Mouse (Mus musculus) embryo, embryonic 11.5 days (tissue): ENCODE measurements at regions not wholly inside any gene's neighbourhood (a gene's known extent, or its start where the extent isn't known, plus 50 kb on each side); places are given as distances from the start of the nearest gene placed in this dataset.
"Not testable (repeated sequence)": the region's sequence is repeated elsewhere in the genome, so short reads cannot be mapped to it uniquely, and the experiment has no call there.

Experiments used
- DNase-seq: peaks from one replicate; pipeline ENCODE4 v3.0.0-alpha.2; 2012; ENCODE audit warnings: low read depth, low spot score

DNA sequence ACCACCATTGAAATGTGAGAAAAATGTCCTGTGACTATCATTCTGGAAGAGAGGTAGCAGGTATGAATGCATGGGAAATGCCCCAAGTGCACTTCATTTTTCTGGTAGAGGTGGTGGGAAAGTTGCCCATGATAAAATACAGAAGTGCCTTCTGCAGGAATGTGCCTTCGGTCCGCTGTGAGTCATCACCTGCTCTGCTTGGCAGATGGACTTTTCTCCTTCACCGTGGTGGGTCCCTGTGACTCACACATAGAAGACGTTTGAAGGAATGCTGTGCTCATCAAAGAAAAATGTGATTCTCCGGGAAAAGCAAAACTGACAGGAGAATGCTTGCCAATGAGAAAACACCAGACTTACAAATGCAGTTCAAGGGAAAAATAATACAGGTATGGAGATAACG lies 126.8 kb downstream of the Tnfsf18 start:
- no peak for DNase-seq

DNA sequence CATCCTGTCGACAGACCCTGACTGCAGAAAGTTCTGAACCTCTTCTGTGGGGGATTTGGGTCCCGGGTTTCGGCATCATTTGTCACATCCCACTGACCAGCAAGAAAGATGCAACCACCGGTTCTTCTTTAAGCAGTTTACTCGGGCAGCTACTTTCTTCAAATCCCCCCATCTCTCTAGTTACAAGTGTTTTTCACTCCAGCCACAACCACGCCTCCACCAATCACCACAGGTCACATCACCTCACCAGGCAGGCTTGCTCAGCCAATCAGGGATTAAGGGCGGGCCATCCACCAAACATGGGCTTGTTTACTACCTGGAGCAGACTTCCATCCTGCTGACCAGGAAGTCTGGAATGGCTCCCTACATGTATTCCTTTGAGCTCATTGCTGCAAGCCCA lies 119.6 kb downstream of the Tnfsf18 start:
- not testable (repeated sequence) for DNase-seq

DNA sequence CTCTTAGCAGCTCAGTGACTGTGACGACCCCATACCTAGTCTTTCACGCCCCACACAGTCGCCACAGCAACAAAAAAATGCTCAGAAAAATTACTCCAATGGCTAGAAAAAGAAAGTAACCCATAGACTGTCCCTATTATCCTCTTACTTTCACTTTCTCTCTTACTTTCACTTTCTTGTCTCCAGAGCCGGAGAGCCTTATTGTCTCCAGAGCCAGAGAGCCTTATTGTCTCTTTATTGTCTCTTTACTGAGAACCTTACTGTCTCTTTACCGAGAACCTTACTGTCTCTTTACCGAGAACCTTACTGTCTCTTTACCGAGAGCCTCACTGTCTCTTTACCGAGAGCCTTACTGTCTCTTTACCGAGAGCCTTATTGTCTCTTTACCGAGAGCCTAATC lies 119.2 kb downstream of the Tnfsf18 start:
- not testable (repeated sequence) for DNase-seq

DNA sequence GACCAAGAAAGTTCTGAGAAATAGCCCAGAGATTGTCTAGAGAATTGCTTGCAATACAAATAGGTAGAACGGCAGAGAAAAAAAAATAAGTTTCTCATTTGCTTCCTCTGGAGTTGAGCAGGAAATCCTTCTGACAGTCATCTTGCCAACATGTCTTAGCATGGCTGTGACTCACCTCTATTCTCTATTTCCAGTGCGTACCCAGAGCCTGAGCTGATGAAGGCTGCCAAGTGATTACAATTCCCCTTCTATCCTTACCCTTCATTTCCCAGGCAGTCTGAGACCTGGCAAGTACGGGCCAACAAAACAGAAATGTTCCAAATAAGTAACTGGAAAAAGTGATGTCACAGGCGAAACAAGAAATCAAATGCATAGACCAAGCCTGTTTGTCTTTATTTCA lies 113.0 kb downstream of the Tnfsf18 start:
- DNase-seq, result no peak

DNA sequence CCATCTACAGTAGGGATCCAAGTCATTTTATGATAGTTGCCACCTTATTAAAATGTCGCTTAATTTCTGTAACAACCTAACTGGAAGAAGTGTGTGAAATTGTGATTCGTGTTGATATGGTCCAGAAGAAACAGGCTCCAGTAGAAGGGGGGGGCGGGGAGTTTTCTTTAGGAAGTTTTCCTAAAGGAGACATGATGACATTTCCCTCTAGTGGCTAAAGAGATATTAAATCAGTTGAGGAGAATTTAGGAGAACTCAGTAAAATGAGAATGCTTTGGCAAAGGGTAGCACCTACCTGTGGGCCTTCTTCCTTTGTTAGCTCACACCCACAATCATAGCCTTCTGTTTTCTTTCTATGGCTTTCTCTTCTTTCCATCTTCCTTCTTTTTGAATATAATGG lies 107.7 kb downstream of the Tnfsf18 start:
- no peak for DNase-seq

DNA sequence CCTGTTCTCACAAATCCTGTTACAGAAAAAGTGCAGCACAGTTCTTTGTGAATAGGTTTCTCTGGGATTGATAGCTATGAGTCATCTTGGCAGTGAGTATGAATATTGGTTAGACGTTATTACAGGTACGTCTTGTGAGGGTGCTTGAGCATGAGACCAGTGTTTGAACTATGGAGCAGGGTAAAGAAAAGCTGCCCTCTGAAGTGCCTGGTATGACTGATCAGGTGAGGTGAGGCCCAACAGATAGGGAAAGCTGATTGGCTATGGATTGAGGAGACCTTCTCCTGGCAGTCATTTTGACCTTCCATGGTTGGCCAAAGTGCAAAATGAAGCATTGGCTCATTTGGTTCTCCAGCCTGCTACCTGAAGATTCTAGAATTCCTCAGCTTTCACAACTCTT lies 106.7 kb downstream of the Tnfsf18 start:
- no peak for DNase-seq

DNA sequence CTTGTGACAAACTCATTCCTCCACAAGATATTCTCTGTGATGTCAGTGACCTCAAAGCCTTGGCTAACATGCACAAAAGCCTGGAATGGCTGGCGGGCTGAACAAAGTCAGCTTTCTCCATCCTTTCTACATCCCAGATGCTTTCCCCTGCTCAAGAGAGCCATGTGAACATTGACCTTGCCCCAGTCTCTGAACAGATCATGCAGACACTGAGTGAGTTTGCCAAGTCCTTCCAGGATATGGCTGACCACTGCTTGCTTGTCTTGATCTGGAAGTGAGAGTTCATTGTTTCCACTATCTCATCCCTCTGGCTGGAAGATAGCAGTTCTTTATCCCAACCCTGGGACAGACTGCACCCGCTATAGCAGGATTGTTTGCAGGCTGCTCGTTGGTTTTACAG lies 103.7 kb downstream of the Tnfsf18 start:
- DNase-seq, result no peak

GRCm38 (mm10) chr1:161576530-161576929 lies 82.1 kb downstream of the Tnfsf18 start:
- DNase-seq, result no peak

DNA sequence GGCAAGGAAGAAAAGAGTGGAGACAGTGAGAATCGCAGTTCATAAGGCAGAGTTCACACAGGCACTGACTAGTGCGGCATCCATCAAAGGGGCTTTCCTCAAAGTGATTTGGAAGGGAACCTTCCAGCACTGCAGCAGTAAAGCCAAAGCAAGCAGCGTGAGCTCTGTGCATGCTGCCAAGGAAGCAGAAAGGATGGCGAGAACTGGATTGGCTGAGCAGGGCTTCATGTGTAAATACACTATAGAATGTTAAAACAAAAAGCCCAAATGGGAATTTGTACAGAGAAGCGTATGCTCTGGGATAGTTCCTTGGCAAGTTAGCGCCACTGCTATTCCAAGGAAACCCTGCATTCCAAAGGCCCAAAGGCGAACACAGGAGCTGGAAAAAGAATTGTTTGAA lies 81.5 kb downstream of the Tnfsf18 start:
- peak; percentile 3 for DNase-seq

- DNase-seq, result no peak
Measured at GRCm38 (mm10) chr1:161575171-161575570, 80.7 kb downstream of the Tnfsf18 start.

- no peak for DNase-seq
Measured at GRCm38 (mm10) chr1:161570762-161571161, 76.3 kb downstream of the Tnfsf18 start.

DNA sequence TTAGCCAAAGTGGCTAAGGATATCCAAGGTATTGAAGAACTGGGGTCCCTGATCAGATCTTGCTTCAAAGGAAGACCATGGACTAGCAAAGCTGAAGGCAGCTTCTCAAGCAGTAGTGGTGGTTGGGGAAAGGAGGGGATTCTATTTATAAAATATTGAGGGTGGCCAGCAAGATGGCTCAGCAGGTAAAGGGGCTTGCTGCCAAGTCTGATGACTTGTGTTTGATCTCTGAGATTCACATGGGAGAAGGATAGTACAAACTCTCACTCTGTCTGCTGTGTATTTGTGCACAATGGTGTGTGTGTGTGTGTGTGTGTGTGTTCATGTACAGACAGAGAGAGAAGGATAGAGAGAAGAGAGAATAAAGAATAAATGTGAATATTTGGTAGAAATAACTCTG lies 73.4 kb downstream of the Tnfsf18 start:
- DNase-seq, result no peak

GRCm38 (mm10) chr1:161560368-161560767 lies 65.9 kb downstream of the Tnfsf18 start:
- no peak for DNase-seq
